Mouse (Mus musculus): ENCODE data around the gene Ppm1e. TPM values are rescaled to one million over a fixed set of nuclear protein-coding genes. Genes with fewer than 3 reads are reported as not detected.

The Ppm1e gene
- polyA plus RNA-seq, 1 experiment = 3.6 TPM

DNA sequence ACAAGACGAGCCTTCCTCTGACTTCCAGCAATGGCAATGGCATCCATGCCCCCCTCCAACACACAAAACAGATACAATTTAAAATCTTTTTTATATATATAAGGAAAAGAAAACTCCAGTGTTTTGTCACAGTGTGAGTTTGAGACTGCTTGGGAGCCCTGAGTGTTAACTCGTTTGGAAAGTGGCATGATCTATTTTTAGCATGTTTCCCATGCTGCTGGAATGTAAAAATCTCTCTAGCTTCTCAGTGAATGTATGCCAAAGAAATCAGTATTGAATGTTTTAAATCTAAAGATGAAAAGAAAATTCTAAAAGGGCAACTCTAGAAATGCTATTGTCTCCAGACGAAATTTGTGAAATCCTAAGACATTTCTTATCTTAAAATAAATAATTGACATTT lies 45.3 kb downstream of the Ppm1e start:
- Histone ChIP-seq H3K27me3 (ENCODE audit: control insufficient read depth, insufficient read depth, low read length) (no peaks in the 10 kb centered on the region), H3K36me3 (ENCODE audit: control insufficient read depth, insufficient read depth, low read length) (no peaks in the 10 kb centered on the region), H3K4me3 (ENCODE audit: control insufficient read depth, insufficient read depth, low read length) (no peak overlapping the region), H3K4me1 (replicated peaks; ENCODE audit: control insufficient read depth, insufficient read depth, low read length) (no peaks in the 10 kb centered on the region), H3K27ac (ENCODE audit: control insufficient read depth, insufficient read depth, low read length) (no peak overlapping the region)
- WGBS = 79% methylated on average over 3 of the region's 3 CpGs
- TF ChIP-seq POLR2A (IDR thresholded peaks at IDR 0.05; ENCODE audit: control insufficient read depth, extremely low read depth, insufficient read depth, low read length, poor library complexity) = no peak
- no peak for TF ChIP-seq CTCF (IDR thresholded peaks at IDR 0.05; ENCODE audit: borderline replicate concordance, control insufficient read depth, extremely low read depth, insufficient read depth, low read length, poor library complexity)
- no peak for DNase-seq

GRCm38 (mm10) chr11:87310309-87310708 lies 48.5 kb downstream of the Ppm1e start:
- H3K4me1 ChIP-seq (replicated peaks; ENCODE audit: control insufficient read depth, insufficient read depth, low read length) = no peaks in the 10 kb centered on the region
- H3K27ac ChIP-seq (ENCODE audit: control insufficient read depth, insufficient read depth, low read length) = no peak overlapping the region
- no peak for DNase-seq
- TF ChIP-seq POLR2A (IDR thresholded peaks at IDR 0.05; ENCODE audit: control insufficient read depth, extremely low read depth, insufficient read depth, low read length, poor library complexity) (no peak), CTCF (IDR thresholded peaks at IDR 0.05; ENCODE audit: borderline replicate concordance, control insufficient read depth, extremely low read depth, insufficient read depth, low read length, poor library complexity) (no peak)
- 95% methylated on average over 2 of the region's 2 CpGs for WGBS
- no peaks in the 10 kb centered on the region for H3K27me3 ChIP-seq (ENCODE audit: control insufficient read depth, insufficient read depth, low read length)
- H3K4me3 ChIP-seq (ENCODE audit: control insufficient read depth, insufficient read depth, low read length) = no peak overlapping the region
- H3K36me3 ChIP-seq (ENCODE audit: control insufficient read depth, insufficient read depth, low read length) = no peaks in the 10 kb centered on the region

GRCm38 (mm10) chr11:87309329-87310074 lies 49.3 kb downstream of the Ppm1e start:
- DNase-seq = no peak
- TF ChIP-seq CTCF (IDR thresholded peaks at IDR 0.05; ENCODE audit: borderline replicate concordance, control insufficient read depth, extremely low read depth, insufficient read depth, low read length, poor library complexity) = no peak
- Histone ChIP-seq H3K27ac (ENCODE audit: control insufficient read depth, insufficient read depth, low read length) (no peak overlapping the region), H3K27me3 (ENCODE audit: control insufficient read depth, insufficient read depth, low read length) (no peaks in the 10 kb centered on the region), H3K4me1 (replicated peaks; ENCODE audit: control insufficient read depth, insufficient read depth, low read length) (no peaks in the 10 kb centered on the region), H3K4me3 (ENCODE audit: control insufficient read depth, insufficient read depth, low read length) (no peak overlapping the region), H3K36me3 (ENCODE audit: control insufficient read depth, insufficient read depth, low read length) (no peaks in the 10 kb centered on the region)
- 82% methylated on average over 8 of the region's 8 CpGs for WGBS

- Histone ChIP-seq H3K4me3 (ENCODE audit: control insufficient read depth, insufficient read depth, low read length) (no peak overlapping the region), H3K27ac (ENCODE audit: control insufficient read depth, insufficient read depth, low read length) (no peak overlapping the region), H3K27me3 (ENCODE audit: control insufficient read depth, insufficient read depth, low read length) (no peaks in the 10 kb centered on the region), H3K4me1 (replicated peaks; ENCODE audit: control insufficient read depth, insufficient read depth, low read length) (no peaks in the 10 kb centered on the region), H3K36me3 (ENCODE audit: control insufficient read depth, insufficient read depth, low read length) (no peaks in the 10 kb centered on the region)
- DNase-seq = no peak
- WGBS = 90% methylated on average over 5 of the region's 5 CpGs
- TF ChIP-seq POLR2A (IDR thresholded peaks at IDR 0.05; ENCODE audit: control insufficient read depth, extremely low read depth, insufficient read depth, low read length, poor library complexity) = no peak
- TF ChIP-seq CTCF (IDR thresholded peaks at IDR 0.05; ENCODE audit: borderline replicate concordance, control insufficient read depth, extremely low read depth, insufficient read depth, low read length, poor library complexity) = no peak
These were observed 59.8 kb downstream of the Ppm1e start for GRCm38 (mm10) chr11:87299066-87299465.

GRCm38 (mm10) chr11:87296467-87296866 lies 62.4 kb downstream of the Ppm1e start:
- no peak overlapping the region for H3K4me3 ChIP-seq (ENCODE audit: control insufficient read depth, insufficient read depth, low read length)
- no peak for DNase-seq
- no peaks in the 10 kb centered on the region for H3K4me1 ChIP-seq (replicated peaks; ENCODE audit: control insufficient read depth, insufficient read depth, low read length)
- H3K27ac ChIP-seq (ENCODE audit: control insufficient read depth, insufficient read depth, low read length) = no peak overlapping the region
- no peaks in the 10 kb centered on the region for H3K36me3 ChIP-seq (ENCODE audit: control insufficient read depth, insufficient read depth, low read length)
- 99% methylated on average over 6 of the region's 6 CpGs for WGBS
- no peaks in the 10 kb centered on the region for H3K27me3 ChIP-seq (ENCODE audit: control insufficient read depth, insufficient read depth, low read length)
- no peak for TF ChIP-seq POLR2A (IDR thresholded peaks at IDR 0.05; ENCODE audit: control insufficient read depth, extremely low read depth, insufficient read depth, low read length, poor library complexity)
- no peak for TF ChIP-seq CTCF (IDR thresholded peaks at IDR 0.05; ENCODE audit: borderline replicate concordance, control insufficient read depth, extremely low read depth, insufficient read depth, low read length, poor library complexity)

GRCm38 (mm10) chr11:87295636-87296035 lies 63.2 kb downstream of the Ppm1e start:
- no peak overlapping the region for H3K4me3 ChIP-seq (ENCODE audit: control insufficient read depth, insufficient read depth, low read length)
- TF ChIP-seq CTCF (IDR thresholded peaks at IDR 0.05; ENCODE audit: borderline replicate concordance, control insufficient read depth, extremely low read depth, insufficient read depth, low read length, poor library complexity) (no peak), POLR2A (IDR thresholded peaks at IDR 0.05; ENCODE audit: control insufficient read depth, extremely low read depth, insufficient read depth, low read length, poor library complexity) (no peak)
- DNase-seq = no peak
- WGBS = 94% methylated on average over 2 of the region's 2 CpGs
- no peaks in the 10 kb centered on the region for H3K27me3 ChIP-seq (ENCODE audit: control insufficient read depth, insufficient read depth, low read length)
- no peaks in the 10 kb centered on the region for H3K4me1 ChIP-seq (replicated peaks; ENCODE audit: control insufficient read depth, insufficient read depth, low read length)
- H3K27ac ChIP-seq (ENCODE audit: control insufficient read depth, insufficient read depth, low read length) = no peak overlapping the region
- H3K36me3 ChIP-seq (ENCODE audit: control insufficient read depth, insufficient read depth, low read length) = no peaks in the 10 kb centered on the region

DNA sequence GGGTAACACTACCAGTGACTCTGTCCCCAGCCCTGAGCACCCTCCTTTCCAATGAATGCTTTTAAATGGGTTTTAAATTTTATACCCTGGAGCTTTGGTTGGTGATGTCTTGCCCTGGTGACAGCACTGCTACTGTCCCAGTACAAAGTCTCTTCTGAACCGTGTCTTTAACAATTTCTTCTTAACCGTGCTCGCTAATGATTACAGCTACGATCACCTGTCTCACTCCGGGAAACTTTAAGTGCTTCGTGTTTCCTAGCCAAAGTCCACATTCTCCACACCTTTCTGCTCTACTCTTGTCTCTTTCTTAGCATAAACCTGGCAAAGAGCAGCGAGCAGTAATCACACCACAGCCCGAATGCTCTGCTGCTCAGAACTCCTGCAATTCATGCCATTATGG lies 69.5 kb downstream of the Ppm1e start:
- no peak for DNase-seq
- Histone ChIP-seq H3K27me3 (ENCODE audit: control insufficient read depth, insufficient read depth, low read length) (no peaks in the 10 kb centered on the region), H3K4me1 (replicated peaks; ENCODE audit: control insufficient read depth, insufficient read depth, low read length) (no peaks in the 10 kb centered on the region), H3K36me3 (ENCODE audit: control insufficient read depth, insufficient read depth, low read length) (no peaks in the 10 kb centered on the region), H3K27ac (ENCODE audit: control insufficient read depth, insufficient read depth, low read length) (no peak overlapping the region), H3K4me3 (ENCODE audit: control insufficient read depth, insufficient read depth, low read length) (no peak overlapping the region)
- TF ChIP-seq POLR2A (IDR thresholded peaks at IDR 0.05; ENCODE audit: control insufficient read depth, extremely low read depth, insufficient read depth, low read length, poor library complexity) = no peak
- no peak for TF ChIP-seq CTCF (IDR thresholded peaks at IDR 0.05; ENCODE audit: borderline replicate concordance, control insufficient read depth, extremely low read depth, insufficient read depth, low read length, poor library complexity)
- 97% methylated on average over 8 of the region's 8 CpGs for WGBS

Data from thymus, adult 2 months (tissue).